Mouse (Mus musculus) urinary bladder, postnatal 10 days (tissue): ENCODE measurements around the gene Ttyh2.

ENCODE experiments used
- DNase-seq: peaks from one replicate; pipeline ENCODE4 v3.0.0; 2022; ENCODE audit warnings: low spot score

Ttyh2 gene

GRCm38 (mm10) chr11:114682321-114682900, 7.2 kb downstream of the Ttyh2 start:
- no peak for DNase-seq

GRCm38 (mm10) chr11:114683029-114683721, 7.9 kb downstream of the Ttyh2 start:
- DNase-seq, result no peak

- no peak for DNase-seq
These were observed 8.7 kb downstream of the Ttyh2 start for GRCm38 (mm10) chr11:114683722-114684621.

GRCm38 (mm10) chr11:114684627-114685373, 9.6 kb downstream of the Ttyh2 start:
- DNase-seq, result no peak

- no peak for DNase-seq
These were observed 10.4 kb downstream of the Ttyh2 start for GRCm38 (mm10) chr11:114685526-114686040.

GRCm38 (mm10) chr11:114686221-114686959, 11.2 kb downstream of the Ttyh2 start:
- DNase-seq, result no peak

GRCm38 (mm10) chr11:114687574-114688188, 12.4 kb downstream of the Ttyh2 start:
- no peak for DNase-seq

- no peak for DNase-seq
These were observed 13.5 kb downstream of the Ttyh2 start for GRCm38 (mm10) chr11:114688729-114689128.

GRCm38 (mm10) chr11:114690192-114690591, 15.0 kb downstream of the Ttyh2 start:
- DNase-seq, result no peak

GRCm38 (mm10) chr11:114691454-114692182, 16.4 kb downstream of the Ttyh2 start:
- no peak for DNase-seq

GRCm38 (mm10) chr11:114692601-114693000, 17.4 kb downstream of the Ttyh2 start:
- no peak for DNase-seq

- DNase-seq, result no peak
These were observed 18.2 kb downstream of the Ttyh2 start for GRCm38 (mm10) chr11:114693456-114693855.

GRCm38 (mm10) chr11:114694451-114694850, 19.2 kb downstream of the Ttyh2 start:
- DNase-seq, result no peak

GRCm38 (mm10) chr11:114698496-114698895, 23.3 kb downstream of the Ttyh2 start:
- DNase-seq, result no peak

GRCm38 (mm10) chr11:114699511-114699910, 24.3 kb downstream of the Ttyh2 start:
- DNase-seq, result no peak

- DNase-seq, result no peak
These were observed 27.2 kb downstream of the Ttyh2 start for GRCm38 (mm10) chr11:114702311-114702995.

- no peak for DNase-seq
These were observed 27.7 kb downstream of the Ttyh2 start for GRCm38 (mm10) chr11:114702996-114703361.

GRCm38 (mm10) chr11:114704071-114704913, 29.1 kb downstream of the Ttyh2 start:
- DNase-seq, result no peak

- no peak for DNase-seq
These were observed 31.1 kb downstream of the Ttyh2 start for GRCm38 (mm10) chr11:114706358-114706757.
